In genomic region chr1:132051746-132052145, GRCm38 (mm10) we compare ENCODE assay signal across 20 mouse cellular contexts. TPM values are rescaled to one million over a fixed set of nuclear protein-coding genes. Genes with fewer than 3 reads are reported as not detected.
DNase-seq lines count a peak whose midpoint lies in the region; TF ChIP-seq lines count a peak whose summit lies in the region.
"Had no signal": no experiment of that assay in that cellular context is flagged by ENCODE, and none has a peak within 500 bp of the region (broad histone marks: within the 10 kb centered on the region; RNA-seq: fewer than 3 reads in every experiment).

No protein-coding gene starts in this region.

- no peak for TF ChIP-seq POLR2A in cerebellum, adult 2 months (IDR thresholded peaks at IDR 0.05; ENCODE audit: borderline replicate concordance, insufficient read depth, low read length)

- no peak overlapping the region for H3K27ac ChIP-seq in cerebellum, adult 2 months (ENCODE audit: insufficient read depth, low read length)
- H3K27ac ChIP-seq: embryonic facial prominence, embryonic 12.5 days; forebrain, embryonic 13.5 days; layer of hippocampus, adult 2 months; liver, embryonic 14.5 days; lung, embryonic 15.5 days had no signal

- H3K4me1 ChIP-seq in cerebellum, adult 2 months (ENCODE audit: control insufficient read depth, insufficient read depth, low read length) = peaks cover 15% of the 10 kb centered on the region
- H3K4me1 ChIP-seq: embryonic facial prominence, embryonic 12.5 days; lung, embryonic 15.5 days had no signal

- H3K4me3 ChIP-seq in cerebellum, adult 2 months (replicated peaks; ENCODE audit: insufficient read depth, low read depth, low read length) = no peak overlapping the region
- H3K4me3 ChIP-seq: embryonic facial prominence, embryonic 12.5 days; erythroblast, embryonic 14.5 days; forebrain, embryonic 13.5 days; layer of hippocampus, adult 2 months; lung, embryonic 15.5 days had no signal

- no peaks in the 10 kb centered on the region for H3K27me3 ChIP-seq in cerebellum, adult 2 months (ENCODE audit: control insufficient read depth, insufficient read depth, low read length)
- H3K27me3 ChIP-seq: embryonic facial prominence, embryonic 12.5 days; forebrain, embryonic 13.5 days; lung, embryonic 15.5 days had no signal

- peak; percentile 56 for DNase-seq in gastrocnemius, adult 18-20 months (ENCODE audit: low spot score)
- no peak for DNase-seq in gastrocnemius, postnatal 10 days
- DNase-seq in kidney, postnatal 36 days = peak; percentile 23 to 42
- no peak for DNase-seq in kidney, postnatal 10 days
- peak; percentile 62 to 75 for DNase-seq in cerebellum, adult 2 months
- DNase-seq in cerebellum, postnatal 25 days = peak; percentile 59 to 72
- no peak for DNase-seq in yolk sac, embryonic 10.5 days (ENCODE audit: low spot score)
- DNase-seq: adrenal gland, postnatal 36 days; heart, postnatal 10 days; kidney, adult 8-10 months; lung, postnatal 4 days; right cerebral cortex, adult 18-20 months; thymus, postnatal 36 days had no signal

- WGBS in cerebellum, adult 2 months = 29% methylated on average over 3 of the region's 3 CpGs

- TF ChIP-seq CTCF in cerebellum, adult 2 months (IDR thresholded peaks at IDR 0.05; ENCODE audit: borderline replicate concordance, insufficient read depth, low read depth, low read length) = no peak

RNA-seq across cellular contexts. Expression of gene Mfsd4a, which starts 16.1 kb away (rescaled TPM):
- 10 to 100 TPM; 12.1 to 14.6 TPM for total RNA-seq in gastrocnemius, adult 18-20 months (2021)
- 1 to 10 TPM; 1.4 to 1.8 TPM for total RNA-seq in gastrocnemius, postnatal 10 days (2021)
- 42.8 and 52.9 TPM in 2 replicates for polyA plus RNA-seq in cerebellum, adult 2 months (2012; rRNA removed)
- polyA plus RNA-seq: erythroblast, embryonic 14.5 days; G1E had no signal

RNA-seq across cellular contexts. Expression of gene Elk4, which starts 44.3 kb away (rescaled TPM):
- total RNA-seq in gastrocnemius, adult 18-20 months (2021) = 10 to 100 TPM; 70.3 to 82.8 TPM
- 10 to 100 TPM; 76.7 to 86.1 TPM for total RNA-seq in gastrocnemius, postnatal 10 days (2021)
- polyA plus RNA-seq in cerebellum, adult 2 months (2012; rRNA removed) = 17.6 and 18.6 TPM in 2 replicates

Comparison
In these comparisons a context has a peak if more than half of its experiments do, and no peak if none do; other contexts are left out.
1. DNase-seq: peak in gastrocnemius, adult 18-20 months (single experiment), kidney, postnatal 36 days (2 of 2), cerebellum, adult 2 months (2 of 2) and cerebellum, postnatal 25 days (2 of 2); none in gastrocnemius, postnatal 10 days (single experiment), kidney, postnatal 10 days (single experiment) and yolk sac, embryonic 10.5 days (single experiment).
2. RNA of gene Mfsd4a, which starts 16.1 kb away (total RNA-seq): 12.1 to 14.6 TPM in gastrocnemius, adult 18-20 months; 1.4 to 1.8 TPM in gastrocnemius, postnatal 10 days; every median in the first group is over 4 times any median in the second.